Mouse (Mus musculus) MEL (cell line): Measurements from ENCODE around the gene Aldh1a3.

Experiments
- CTCF ChIP-seq, 3 experiments: IDR thresholded peaks in 2 of 3; conservative IDR thresholded peaks in 1 of 3; 2 replicates each; pipeline ENCODE4 v1.5.1; 2011 to 2012; ENCODE audit warnings: low read length in 3 of 3, low read depth in 2 of 3, mild to moderate bottlenecking in 2 of 3, improper control_type of control experiment in 1 of 3, inconsistent platforms in 1 of 3, mixed read lengths in 1 of 3, moderate library complexity in 1 of 3; ENCODE audit not compliant: control insufficient read depth in 1 of 3, insufficient read depth in 1 of 3, poor library complexity in 1 of 3, severe bottlenecking in 1 of 3
- ELF1 ChIP-seq: IDR thresholded peaks from 2 replicates; pipeline ENCODE4 v1.6.1; 2014; ENCODE audit warnings: low read depth, mild to moderate bottlenecking, inconsistent platforms, low read length, improper control_type of control experiment, moderate library complexity
- GABPA ChIP-seq: IDR thresholded peaks from 2 replicates; pipeline ENCODE4 v1.6.1; 2012; ENCODE audit warnings: low read depth, mild to moderate bottlenecking, inconsistent platforms, low read length, improper control_type of control experiment, moderate library complexity
- GATA1 ChIP-seq: IDR thresholded peaks from 2 replicates; pipeline ENCODE4 v1.6.1; 2011; ENCODE audit warnings: low read depth, low read length, improper control_type of control experiment
- HCFC1 ChIP-seq: IDR thresholded peaks from 2 replicates; pipeline ENCODE4 v1.6.1; 2012; ENCODE audit warnings: low read depth, mild to moderate bottlenecking, inconsistent platforms, low read length, improper control_type of control experiment, moderate library complexity
- MAX ChIP-seq: IDR thresholded peaks from 2 replicates; pipeline ENCODE4 v1.6.1; 2011; ENCODE audit warnings: low read length, improper control_type of control experiment
- POLR2A ChIP-seq, 2 experiments: IDR thresholded peaks; 2 replicates each; pipeline ENCODE4 v1.6.1; 2011 to 2012; ENCODE audit warnings: low read length in 2 of 2, mild to moderate bottlenecking in 2 of 2, control low read depth in 1 of 2, improper control_type of control experiment in 1 of 2, low read depth in 1 of 2, moderate library complexity in 1 of 2; ENCODE audit not compliant: control insufficient read depth in 1 of 2, insufficient read depth in 1 of 2, poor library complexity in 1 of 2
- RAD21 ChIP-seq: IDR thresholded peaks from 2 replicates; pipeline ENCODE4 v1.6.1; 2011; ENCODE audit warnings: mild to moderate bottlenecking, low read depth, low read length, improper control_type of control experiment
- SMC3 ChIP-seq: IDR thresholded peaks from 2 replicates; pipeline ENCODE4 v1.6.1; 2011; ENCODE audit warnings: low read depth, low read length, improper control_type of control experiment

DNA sequence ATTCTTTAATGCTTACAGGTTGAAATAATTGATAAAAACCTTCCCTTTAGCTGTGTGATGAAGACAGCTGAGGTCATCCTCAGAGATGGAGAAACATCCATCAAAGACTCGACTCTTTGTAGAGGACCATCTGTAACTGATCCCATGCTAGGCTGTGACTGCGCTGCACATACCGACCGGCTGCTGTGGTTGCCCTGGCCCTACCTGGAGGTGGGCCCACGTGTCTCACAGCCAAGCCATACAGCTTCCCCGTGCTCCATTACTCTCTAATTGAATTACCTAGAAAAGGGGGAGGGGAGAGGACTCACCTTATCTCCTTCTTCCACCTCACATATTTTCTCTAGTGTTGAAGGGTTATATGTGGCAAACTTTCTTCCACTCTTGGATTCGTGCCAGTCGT, 5.4 kb downstream of the Aldh1a3 start:
- TF ChIP-seq SMC3 (no peak), CTCF (IDR thresholded peaks at IDR 0.05 in 2 of 3, conservative IDR thresholded peaks at IDR 0.05 in 1 of 3; ENCODE audit: control insufficient read depth in 1 of 3, insufficient read depth in 1 of 3, low read depth in 2 of 3, low read length in 3 of 3, poor library complexity in 1 of 3, severe bottlenecking in 1 of 3) (no peak), GATA1 (no peak), POLR2A (IDR thresholded peaks at IDR 0.05; ENCODE audit: control insufficient read depth in 1 of 2, insufficient read depth in 1 of 2, low read depth in 1 of 2, low read length in 2 of 2, poor library complexity in 1 of 2) (no peak), HCFC1 (no peak), GABPA (no peak), RAD21 (no peak), MAX (no peak), ELF1 (no peak)
